Mouse (Mus musculus): ENCODE measurements around the gene Gm7694.

Gene Gm7694

DNA sequence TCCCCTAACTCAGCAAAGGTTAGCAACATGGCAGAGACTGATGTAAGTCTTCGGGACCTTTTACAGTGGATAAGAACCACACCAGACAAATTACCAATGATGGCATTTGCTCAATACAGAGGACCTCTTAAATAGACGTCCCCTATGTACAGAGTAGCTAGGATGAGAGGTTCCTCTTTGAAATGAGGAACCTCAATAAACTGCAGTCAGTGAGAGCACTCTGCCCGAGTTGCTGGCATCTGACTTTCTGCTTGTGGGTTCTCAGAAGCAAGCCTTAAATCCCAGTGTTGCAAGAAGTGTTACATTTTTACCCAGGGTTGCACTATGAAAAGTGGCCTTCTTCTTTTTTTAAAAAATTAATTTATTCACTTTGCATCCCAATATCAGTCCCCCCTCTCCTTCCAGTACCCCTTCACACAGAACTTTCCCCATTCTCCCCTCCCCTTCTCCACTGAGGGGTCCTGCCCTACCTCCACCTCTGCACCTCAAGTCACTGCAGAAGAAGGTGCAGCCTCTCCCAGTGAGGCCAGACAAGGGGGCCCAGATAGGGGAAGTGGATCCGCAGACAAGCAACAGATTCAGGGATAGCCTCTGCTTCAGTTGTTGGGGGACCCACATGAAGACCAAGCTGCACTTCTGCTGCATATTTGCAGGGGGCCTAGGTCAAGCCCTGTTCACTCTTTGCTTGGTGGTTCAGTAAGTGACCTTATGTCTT is 23.6 kb downstream of the Gm7694 start:
- DNase-seq, result no peak

DNA sequence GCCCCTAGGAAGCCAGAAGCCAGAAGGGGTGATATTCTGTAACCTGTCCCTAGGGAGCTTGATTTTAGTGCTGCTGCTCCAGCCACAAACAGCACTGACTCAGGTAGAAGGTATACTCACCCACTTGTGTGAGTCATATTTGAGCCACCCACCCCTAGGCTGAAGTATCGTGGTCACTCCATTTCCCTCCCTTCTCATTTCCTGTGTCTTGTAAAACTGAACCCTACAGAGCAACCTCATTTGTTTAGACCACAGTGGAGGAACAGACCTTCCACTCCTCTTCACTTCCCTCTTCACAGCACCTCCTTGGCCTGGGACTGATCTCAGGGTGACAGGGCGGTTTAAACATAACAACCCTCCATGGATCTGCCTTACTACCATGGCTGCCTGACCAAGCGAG is 29.1 kb downstream of the Gm7694 start, which contains the start of gene Sh2d1b1:
TSS of gene Sh2d1b1 (plus strand) at position 305 of the 400 bp plus-strand sequence.
- no peak for DNase-seq

DNA sequence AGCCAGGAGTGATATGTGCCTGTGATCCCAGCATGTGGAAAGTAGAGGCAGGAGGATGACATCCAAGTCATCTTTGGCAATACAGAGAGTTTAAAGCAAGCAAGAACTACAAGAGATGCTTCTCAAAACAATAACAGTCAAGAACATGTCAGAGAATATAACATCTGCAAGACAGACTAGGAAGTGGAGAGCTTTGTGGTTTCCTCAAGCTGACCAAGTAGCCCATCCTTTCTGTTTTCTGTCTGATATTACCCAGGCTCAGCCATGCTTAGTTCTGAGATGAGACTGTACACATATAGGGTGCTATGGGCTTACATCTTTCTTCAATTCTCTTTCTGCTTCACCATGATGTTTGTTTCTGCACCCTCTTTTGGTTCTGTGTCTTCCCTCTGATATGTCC is 32.9 kb downstream of the Gm7694 start:
- no peak for DNase-seq

DNA sequence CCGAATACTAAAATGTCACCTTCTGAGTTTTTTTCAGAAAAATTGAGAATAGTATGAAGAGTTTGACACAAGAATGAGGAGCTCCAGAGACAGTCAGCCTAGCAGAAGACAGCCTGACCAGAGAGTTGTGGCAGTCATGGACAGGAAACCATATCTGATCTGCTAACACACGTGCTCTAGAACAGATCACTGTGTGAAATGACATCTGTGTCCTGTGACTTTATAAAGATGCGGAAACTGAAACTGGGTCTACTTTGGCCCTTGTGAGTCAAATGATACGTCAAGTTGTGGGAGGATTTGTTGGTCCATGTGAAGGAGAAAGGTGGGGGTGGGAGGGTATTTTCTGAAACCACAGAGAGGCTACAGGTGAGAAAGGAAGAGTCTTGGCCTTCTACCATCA is 35.4 kb downstream of the Gm7694 start:
- no peak for DNase-seq

DNA sequence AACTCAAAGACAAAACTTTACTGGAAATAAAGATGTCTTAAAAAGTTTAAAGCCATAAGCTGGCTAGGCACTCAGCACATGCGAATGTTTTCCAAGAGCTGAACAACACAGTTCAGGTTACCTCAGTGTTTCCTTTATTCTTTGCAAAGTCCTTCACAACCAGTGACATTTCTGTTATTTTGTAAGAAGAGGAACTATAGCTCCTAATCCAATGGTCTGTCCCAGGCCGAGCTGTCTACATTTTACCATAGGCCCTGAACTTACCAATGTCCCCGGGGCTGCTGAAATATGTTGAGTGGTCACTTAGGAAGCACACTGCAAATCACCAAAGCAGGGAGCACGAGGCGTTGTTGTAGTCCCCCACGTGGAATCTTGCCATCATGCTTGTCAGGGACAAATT is 35.9 kb downstream of the Gm7694 start:
- no peak for DNase-seq

DNA sequence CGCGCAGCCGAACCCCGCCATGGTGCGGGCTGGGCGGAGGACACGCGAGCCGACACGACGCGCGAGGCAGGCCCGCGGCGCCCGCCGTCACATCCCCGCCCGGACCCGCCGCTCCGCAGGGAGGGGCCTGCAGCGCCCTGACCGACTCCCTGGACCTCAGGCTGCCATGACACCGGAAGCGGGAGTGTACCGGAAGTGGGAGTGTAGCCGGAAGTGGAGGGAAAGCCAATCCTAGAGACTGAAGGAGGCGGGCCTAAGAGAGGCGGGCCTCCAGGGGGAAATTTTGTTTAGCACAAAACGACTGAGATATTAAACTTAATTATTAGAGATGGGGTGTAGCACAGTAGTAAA is 50.6 kb downstream of the Gm7694 start:
- peak; percentile 72 for DNase-seq

DNA sequence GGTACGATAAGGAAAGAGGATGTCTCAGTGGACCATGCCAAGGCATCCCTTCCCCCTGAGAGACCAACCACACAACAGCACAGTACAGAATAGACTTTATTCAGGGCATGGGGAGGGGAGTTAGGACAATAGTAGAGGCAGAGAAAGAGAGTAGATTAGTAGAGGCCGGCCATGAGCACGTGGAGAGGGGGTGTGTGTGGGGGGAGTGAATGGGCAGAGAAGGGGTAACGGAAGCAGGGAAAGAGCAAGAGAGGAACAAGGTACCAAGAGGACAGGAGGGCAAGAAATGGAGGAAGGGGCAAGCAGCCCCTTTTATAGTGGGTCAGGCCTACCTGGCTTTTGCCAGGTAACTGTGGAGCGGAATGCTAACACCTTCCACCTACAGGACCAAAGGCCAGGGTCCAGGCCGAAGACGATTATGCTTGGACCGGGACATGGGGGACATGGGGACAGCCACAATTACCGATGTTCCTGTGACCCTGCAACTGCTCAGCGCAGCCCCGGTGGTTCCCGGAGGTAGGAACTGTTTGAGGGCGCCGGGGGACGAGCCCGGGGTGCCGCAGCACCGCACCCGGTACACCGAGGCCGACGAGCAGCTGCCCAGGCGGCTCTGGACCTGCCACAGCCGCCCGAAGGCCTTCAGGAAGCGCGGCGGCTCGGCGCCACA is 51.1 kb downstream of the Gm7694 start:
- no peak for DNase-seq

Data from liver (tissue).